Mouse (Mus musculus) midbrain, postnatal 0 days (tissue): ENCODE results near the gene Cit. TPM values are rescaled to one million over a fixed set of nuclear protein-coding genes. Genes with fewer than 3 reads are reported as not detected.

Experiments used
- ATAC-seq: fragments of 200-750 bp; cut with Nextera tagmentation; 2 replicates; pipeline ENCODE4 v1.8.0; 2017; ENCODE audit warnings: moderate number of reproducible peaks, mild to moderate bottlenecking, moderate TSS enrichment, moderate library complexity; ENCODE audit not compliant: low FRiP score
- DNase-seq: peaks from one replicate; pipeline ENCODE4 v3.0.0-alpha.2; 2015; ENCODE audit warnings: low spot score
- H3K27ac ChIP-seq: fragments of 300-500 bp; sonication (generic); 2 replicates; pipeline ENCODE4 v1.5.1; 2014; ENCODE audit warnings: low read depth, mild to moderate bottlenecking, low read length, mixed read lengths
- H3K27me3 ChIP-seq: fragments of 300-500 bp; sonication (generic); 2 replicates; pipeline ENCODE4 v1.6.1; 2014; ENCODE audit warnings: low read length, control low read depth, mixed read lengths; ENCODE audit not compliant: insufficient read depth
- H3K36me3 ChIP-seq: fragments of 300-500 bp; sonication (generic); 2 replicates; pipeline ENCODE4 v1.6.1; 2014; ENCODE audit warnings: low read length, control low read depth, mixed read lengths; ENCODE audit not compliant: insufficient read depth
- H3K4me1 ChIP-seq: fragments of 300-500 bp; sonication (generic); 2 replicates; pipeline ENCODE4 v1.6.1; 2014; ENCODE audit warnings: mild to moderate bottlenecking, control low read depth, antibody characterized with exemption, low read length, mixed read lengths; ENCODE audit not compliant: insufficient read depth
- H3K4me2 ChIP-seq: fragments of 300-500 bp; sonication (generic); 2 replicates; pipeline ENCODE4 v1.6.1; 2014; ENCODE audit warnings: low read depth, mild to moderate bottlenecking, low read length, mixed read lengths; ENCODE audit not compliant: poor library complexity, severe bottlenecking
- H3K4me3 ChIP-seq: fragments of 300-500 bp; sonication (generic); 2 replicates; pipeline ENCODE4 v1.5.1; 2014; ENCODE audit warnings: low read depth, mild to moderate bottlenecking, low read length, moderate library complexity
- H3K9ac ChIP-seq: fragments of 300-500 bp; sonication (generic); replicated peaks from 2 replicates; pipeline ENCODE4 v1.6.1; 2014; ENCODE audit warnings: mild to moderate bottlenecking, low read length, moderate library complexity, mixed read lengths; ENCODE audit not compliant: poor library complexity, severe bottlenecking
- H3K9me3 ChIP-seq: fragments of 300-500 bp; sonication (generic); 2 replicates; pipeline ENCODE4 v1.6.1; 2016; ENCODE audit warnings: low read length, control low read depth
- CTCF ChIP-seq: IDR thresholded peaks from 2 replicates; pipeline ENCODE4 v1.5.1; 2016; ENCODE audit warnings: antibody characterized with exemption, mild to moderate bottlenecking
- WGBS: fragments of 180-500 bp; shearing (Covaris S2); extraction: QIAGEN DNeasy Blood & Tissue Kit; methylation state at CpG from one replicate; pipeline ENCODE4 v1.1.7; 2014; 5-methylcytosine and 5-hydroxymethylcytosine counted together
- polyA plus RNA-seq: library from polyadenylated mRNA; unstranded; fragments of >200 nt; fragmentation: Nextera tagmentation; extraction: Ambion mirVana; gene quantifications from 2 replicates; pipeline ENCODE4 v1.2.1, GENCODE M21; 2015
- total RNA-seq: library from RNA; depleted of rRNA; stranded (reverse); fragments of >200 nt; gene quantifications from 2 replicates; pipeline ENCODE4 v1.2.3, GENCODE M21; 2014

Cit gene
- total and polyA plus RNA-seq, 2 experiments from 2014 or later = 34.7 to 35.9 TPM

DNA sequence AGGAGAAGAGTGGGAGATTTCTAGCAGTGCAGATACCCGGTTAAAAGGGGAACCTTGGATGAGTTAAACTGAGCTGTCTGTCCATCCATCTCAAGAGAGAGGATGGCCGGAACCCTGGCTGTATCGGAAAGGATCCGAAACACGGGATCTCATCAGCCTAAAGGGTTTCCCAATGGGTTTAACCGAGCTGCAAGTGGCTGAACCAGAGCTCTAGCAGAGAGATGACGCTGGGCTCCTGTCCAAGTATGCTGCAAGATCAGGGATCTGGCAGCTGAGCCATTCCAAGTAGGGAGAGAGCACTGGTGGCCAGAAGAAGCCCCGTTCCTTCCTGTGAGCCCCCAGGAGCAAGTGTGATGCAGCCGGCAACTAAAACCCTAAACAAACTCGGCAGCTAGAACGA is 64.0 kb downstream of the Cit start:
- Histone ChIP-seq H3K36me3 (no peaks in the 10 kb centered on the region), H3K4me2 (peak overlapping the region; percentile 77), H3K9ac (peak overlapping the region; percentile 67), H3K4me3 (peak overlapping the region; percentile 57), H3K9me3 (no peaks in the 10 kb centered on the region), H3K27me3 (no peaks in the 10 kb centered on the region), H3K27ac (peak overlapping the region; percentile 81), H3K4me1 (no peaks in the 10 kb centered on the region; the same call in 1 of the 2 replicates)
- WGBS = 58% methylated on average over 11 of the region's 11 CpGs
- TF ChIP-seq CTCF = no peak
- peak; percentile 73 for DNase-seq
- ATAC-seq = no peak

DNA sequence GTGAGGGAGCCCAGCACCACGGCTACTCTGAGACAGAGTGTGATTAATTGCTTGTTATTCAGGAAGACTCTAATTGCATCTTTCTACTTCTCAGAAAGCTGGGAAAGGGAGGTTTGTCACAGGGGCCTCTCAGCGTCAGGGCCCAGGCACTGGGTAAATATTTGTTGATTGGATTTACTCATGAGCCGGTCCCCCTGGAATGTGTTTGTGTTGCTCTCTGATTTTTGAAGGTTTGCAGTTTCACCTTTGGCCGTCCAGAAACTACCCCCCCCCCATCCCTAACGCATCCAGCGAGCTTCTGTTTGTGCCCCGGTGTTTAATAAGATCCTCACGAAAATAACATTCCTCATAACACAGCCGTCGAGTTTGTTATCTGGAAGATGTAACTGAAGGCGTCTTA is 65.4 kb downstream of the Cit start:
- DNase-seq (no peak), ATAC-seq (no peak)
- H3K27ac ChIP-seq = 0 out of 2 replicates have a peak overlapping the region, but pooled peaks have one; percentile 28
- H3K27me3 ChIP-seq = no peaks in the 10 kb centered on the region
- H3K4me2 ChIP-seq = peak overlapping the region; percentile 77
- H3K36me3 ChIP-seq = no peaks in the 10 kb centered on the region
- no peaks in the 10 kb centered on the region; the same call in 1 of the 2 replicates for H3K4me1 ChIP-seq
- H3K9me3 ChIP-seq = no peaks in the 10 kb centered on the region
- peak overlapping the region; percentile 67; the same call in 1 of the 2 replicates for H3K9ac ChIP-seq
- H3K4me3 ChIP-seq = peak overlapping the region; percentile 57
- TF ChIP-seq CTCF = no peak
- WGBS = 82% methylated on average over 11 of the region's 11 CpGs

DNA sequence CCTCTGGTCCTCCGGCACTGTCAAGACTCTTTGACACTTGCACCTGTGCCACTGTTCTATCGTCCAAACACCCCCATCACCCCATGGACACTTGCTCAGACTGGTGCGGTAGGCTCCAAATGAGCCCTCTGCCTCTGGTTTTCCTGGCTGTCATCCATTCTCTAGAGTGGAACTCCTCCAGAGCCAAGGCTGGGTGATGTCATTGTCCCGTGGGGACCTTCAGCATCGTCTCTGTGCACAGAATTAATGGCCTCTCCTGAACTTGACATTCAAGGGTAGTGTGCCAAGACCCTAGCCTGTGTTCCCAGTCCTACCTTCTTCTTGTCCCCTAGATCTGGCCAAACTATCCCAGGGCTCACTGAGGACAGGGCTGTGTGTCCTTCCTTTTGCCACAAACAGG is 70.4 kb downstream of the Cit start:
- Histone ChIP-seq H3K4me3 (no peak overlapping the region), H3K27ac (no peak overlapping the region), H3K36me3 (no peaks in the 10 kb centered on the region), H3K4me1 (no peaks in the 10 kb centered on the region; the same call in 1 of the 2 replicates), H3K27me3 (no peaks in the 10 kb centered on the region), H3K9me3 (no peaks in the 10 kb centered on the region), H3K4me2 (no peak overlapping the region), H3K9ac (no peak overlapping the region)
- WGBS = 82% methylated on average over 5 of the region's 5 CpGs
- ATAC-seq = no peak
- TF ChIP-seq CTCF = no peak
- no peak for DNase-seq

DNA sequence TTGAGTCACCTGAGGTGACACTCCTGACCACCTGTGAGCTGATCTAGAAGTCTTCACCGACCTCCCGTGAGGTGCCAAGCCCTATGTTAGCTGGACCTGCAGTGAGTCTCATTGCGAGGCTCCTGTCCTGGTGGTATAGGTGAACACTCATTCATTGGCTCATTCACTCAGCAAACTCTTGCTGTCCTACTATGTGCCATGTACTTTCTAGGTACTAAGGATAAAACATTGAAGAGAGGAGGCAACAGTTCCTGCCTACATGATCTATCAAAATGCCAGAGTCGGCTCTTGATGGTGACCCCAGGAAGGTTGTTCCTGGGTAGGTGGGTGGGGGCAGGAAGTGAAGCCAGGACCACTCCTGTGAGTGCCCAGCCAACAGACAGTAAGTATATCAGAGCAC is 72.9 kb downstream of the Cit start:
- WGBS = 97% methylated on average over 4 of the region's 4 CpGs
- Histone ChIP-seq H3K27ac (no peak overlapping the region), H3K36me3 (no peaks in the 10 kb centered on the region), H3K4me2 (no peak overlapping the region), H3K9me3 (no peaks in the 10 kb centered on the region), H3K4me3 (no peak overlapping the region), H3K4me1 (no peaks in the 10 kb centered on the region), H3K27me3 (no peaks in the 10 kb centered on the region), H3K9ac (no peak overlapping the region)
- TF ChIP-seq CTCF = no peak
- DNase-seq (no peak), ATAC-seq (no peak)

DNA sequence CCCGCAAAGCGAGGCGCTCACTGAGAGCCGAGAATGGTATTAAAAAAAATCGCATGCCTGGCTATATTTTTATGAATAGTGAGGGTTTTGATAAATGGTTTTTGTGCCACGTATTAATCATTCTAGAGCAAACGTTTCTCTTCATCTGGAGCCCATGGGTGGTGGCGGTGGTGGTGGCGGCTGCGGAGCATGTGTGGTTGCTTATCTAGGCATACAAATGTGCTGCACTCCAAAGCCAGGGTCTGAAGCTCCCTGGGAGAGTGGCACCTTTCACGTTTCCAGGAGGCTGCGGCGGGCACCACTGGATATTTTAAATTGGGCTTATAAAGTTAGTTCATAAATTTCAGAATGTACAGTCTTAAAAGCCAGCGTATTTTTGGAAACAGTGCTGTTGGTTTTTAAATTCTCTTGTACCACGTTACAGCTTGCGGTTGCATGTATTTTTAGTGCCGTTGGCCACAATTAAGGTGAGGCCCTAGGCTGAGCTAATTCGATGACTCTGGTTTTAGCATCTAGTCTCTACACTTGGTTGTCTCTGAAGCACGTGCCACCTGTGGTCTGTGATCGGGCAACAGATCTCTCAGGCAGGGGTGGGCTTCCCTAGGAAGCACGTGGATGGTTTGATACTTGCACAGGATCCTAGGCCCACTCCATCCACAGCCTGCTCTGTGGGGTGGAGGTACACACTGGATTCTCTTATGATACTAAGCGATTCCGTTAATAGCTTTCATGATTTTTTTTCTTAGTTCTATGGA is 73.7 kb downstream of the Cit start:
- no peak for TF ChIP-seq CTCF
- Histone ChIP-seq H3K36me3 (no peaks in the 10 kb centered on the region), H3K4me1 (no peaks in the 10 kb centered on the region), H3K4me2 (no peak overlapping the region), H3K27ac (no peak overlapping the region), H3K4me3 (no peak overlapping the region), H3K9ac (no peak overlapping the region), H3K27me3 (no peaks in the 10 kb centered on the region), H3K9me3 (no peaks in the 10 kb centered on the region)
- DNase-seq (no peak), ATAC-seq (no peak)
- WGBS = 85% methylated on average over 23 of the region's 23 CpGs

DNA sequence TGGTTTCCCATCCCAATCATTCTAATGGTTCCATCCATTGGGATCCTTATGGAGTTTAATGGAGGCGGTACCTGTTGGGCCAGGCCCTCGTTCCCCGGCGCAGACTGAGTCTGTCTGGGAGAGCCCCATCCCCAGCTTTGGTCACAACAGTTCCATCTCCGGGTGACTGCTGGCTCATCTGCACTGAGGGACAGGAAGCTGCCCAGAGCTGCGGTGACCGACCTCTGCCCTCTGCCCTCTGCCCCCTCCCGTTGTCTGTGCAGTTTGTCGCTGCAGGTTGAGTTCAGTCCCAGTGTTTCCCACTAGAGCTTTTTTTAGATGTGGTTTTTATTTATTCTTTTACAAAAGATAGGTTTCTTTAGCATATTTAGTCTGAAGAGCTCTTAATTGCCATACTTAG is 76.9 kb downstream of the Cit start:
- no peak overlapping the region for H3K4me3 ChIP-seq
- no peak overlapping the region for H3K27ac ChIP-seq
- WGBS = 80% methylated on average over 9 of the region's 9 CpGs
- no peak overlapping the region for H3K9ac ChIP-seq
- no peaks in the 10 kb centered on the region for H3K27me3 ChIP-seq
- H3K36me3 ChIP-seq = no peaks in the 10 kb centered on the region
- TF ChIP-seq CTCF = no peak
- H3K4me2 ChIP-seq = no peak overlapping the region
- ATAC-seq (no peak), DNase-seq (no peak)
- H3K4me1 ChIP-seq = no peaks in the 10 kb centered on the region
- no peaks in the 10 kb centered on the region for H3K9me3 ChIP-seq
